Mouse (Mus musculus): ENCODE data around the gene Hrh3.
A peak's percentile ranks its signal among the peaks of the same experiment; 100 is the strongest.

Hrh3 gene

DNA sequence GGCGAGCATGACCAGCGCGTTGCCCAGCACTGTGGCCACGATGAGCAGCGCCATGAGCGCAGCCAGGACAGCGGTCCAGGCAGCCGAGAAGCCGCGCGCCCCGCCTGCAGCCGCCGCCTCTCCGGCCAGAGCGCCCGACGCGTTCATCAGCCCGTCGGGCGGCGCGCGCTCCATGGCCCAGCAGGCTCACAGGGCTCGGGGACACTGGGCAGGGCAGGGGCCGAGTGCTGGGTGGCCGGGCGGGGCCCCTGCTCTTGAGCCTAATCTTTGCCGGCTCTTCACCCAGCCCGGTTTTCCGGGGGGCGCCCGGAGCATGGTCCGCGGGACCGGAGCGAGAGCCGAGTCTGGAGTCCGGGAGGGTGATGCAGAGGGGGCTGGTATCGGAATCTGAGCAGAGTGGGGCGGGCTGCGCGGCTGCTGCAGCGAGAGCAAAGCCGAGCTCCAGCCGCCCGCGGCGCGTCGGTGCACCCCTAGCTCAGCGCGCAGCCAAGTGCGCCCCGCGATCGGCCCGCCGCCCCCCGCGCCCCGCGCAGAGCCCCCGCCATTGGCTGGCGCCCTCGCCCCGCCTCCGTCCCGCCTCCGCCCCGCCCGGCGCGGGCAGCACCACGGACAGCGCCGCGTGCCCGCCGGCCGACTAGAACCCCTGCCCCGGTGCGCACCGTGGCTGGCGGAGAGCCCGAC lies at the start of gene Hrh3:
TSS of gene Hrh3 (minus strand) at position 511 of the 681 bp plus-strand sequence.
- DNase-seq (ENCODE audit: low spot score), result peak; percentile 60

GRCm38 (mm10) chr2:180148551-180148950 lies 44.3 kb upstream of the Hrh3 start:
- no peak for DNase-seq (ENCODE audit: low spot score)

- DNase-seq (ENCODE audit: low spot score), result no peak
Observed at GRCm38 (mm10) chr2:180147379-180147778, 43.1 kb upstream of the Hrh3 start.

DNA sequence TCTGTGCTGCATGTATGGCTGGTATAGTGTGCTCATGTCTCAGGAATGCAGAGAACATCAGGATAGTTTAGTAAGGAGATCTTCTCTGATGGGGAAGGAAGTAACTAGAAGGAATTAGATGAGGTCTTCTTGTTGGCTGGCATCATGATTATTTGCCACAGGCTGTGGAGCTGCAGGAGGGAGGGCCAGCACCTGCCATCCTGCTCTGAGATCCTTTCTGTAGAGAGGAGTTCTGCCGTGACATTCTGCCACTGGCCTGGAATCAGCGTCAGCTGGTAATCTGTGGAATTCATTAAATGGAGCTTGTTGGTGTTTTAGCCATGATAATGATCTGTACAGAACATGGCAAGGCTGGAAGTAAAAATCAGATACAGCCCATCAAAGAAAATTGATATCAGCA lies 41.8 kb upstream of the Hrh3 start:
- DNase-seq (ENCODE audit: low spot score), result no peak

DNA sequence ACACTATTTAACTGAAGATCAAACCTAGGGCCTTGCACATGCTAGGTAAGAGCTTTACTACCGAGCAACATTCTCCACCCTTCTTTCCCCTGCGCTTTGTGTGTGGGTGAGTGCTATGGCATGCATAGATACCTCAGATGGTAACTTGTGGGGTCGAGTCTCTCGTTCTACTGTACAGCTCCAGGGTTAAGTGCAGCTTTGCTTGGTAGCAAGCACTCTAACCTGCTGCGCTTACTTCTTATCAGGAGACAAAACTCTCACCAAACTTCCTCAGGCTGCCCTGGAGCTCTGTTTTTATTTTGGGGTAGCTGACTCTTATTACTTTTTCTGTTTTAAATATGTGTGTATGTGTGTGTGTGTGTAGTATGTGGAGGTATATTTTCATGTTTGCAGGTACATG lies 31.1 kb upstream of the Hrh3 start:
- DNase-seq (ENCODE audit: low spot score), result no peak

DNA sequence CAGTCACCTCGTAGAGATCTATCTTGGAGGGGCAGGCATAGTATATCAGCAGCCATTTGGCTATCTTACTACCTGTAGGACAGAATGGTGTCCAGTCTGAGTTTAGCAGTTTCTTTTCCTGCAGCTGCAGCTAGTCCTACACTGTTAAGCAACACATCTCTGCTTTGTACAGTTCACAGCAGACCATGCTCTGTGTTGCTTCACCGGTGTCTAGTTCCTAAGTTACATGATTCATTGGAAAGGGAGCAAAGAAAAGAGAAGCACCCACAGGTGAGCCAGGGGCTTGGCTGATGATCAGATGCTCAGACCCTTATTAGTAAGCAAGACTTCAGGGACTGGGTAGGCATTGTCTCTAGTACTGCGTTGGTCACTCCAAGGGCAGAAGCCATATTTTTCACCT lies 29.6 kb upstream of the Hrh3 start:
- no peak for DNase-seq (ENCODE audit: low spot score)

DNA sequence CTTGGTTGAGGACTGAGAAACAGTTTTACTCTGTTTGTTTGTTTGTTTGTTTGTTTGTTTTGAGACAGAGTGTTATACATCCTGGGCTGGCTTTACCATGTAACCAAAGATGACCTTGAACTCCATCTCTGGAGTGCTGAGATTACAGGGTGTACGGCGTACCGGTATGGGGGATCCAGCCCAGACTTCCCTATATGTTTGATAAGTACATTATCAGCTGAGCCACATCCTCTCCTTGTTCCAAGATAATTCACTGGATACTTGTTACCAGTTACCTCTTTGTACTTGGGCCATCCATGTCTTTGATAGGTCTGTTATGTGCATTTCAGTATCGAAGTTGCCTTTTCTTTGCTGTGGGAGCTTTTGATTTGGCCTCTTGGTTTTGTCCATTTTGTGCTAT lies 28.9 kb upstream of the Hrh3 start:
- no peak for DNase-seq (ENCODE audit: low spot score)

GRCm38 (mm10) chr2:180127675-180128074 lies 23.4 kb upstream of the Hrh3 start:
- no peak for DNase-seq (ENCODE audit: low spot score)

GRCm38 (mm10) chr2:180126195-180126594 lies 21.9 kb upstream of the Hrh3 start:
- no peak for DNase-seq (ENCODE audit: low spot score)

DNA sequence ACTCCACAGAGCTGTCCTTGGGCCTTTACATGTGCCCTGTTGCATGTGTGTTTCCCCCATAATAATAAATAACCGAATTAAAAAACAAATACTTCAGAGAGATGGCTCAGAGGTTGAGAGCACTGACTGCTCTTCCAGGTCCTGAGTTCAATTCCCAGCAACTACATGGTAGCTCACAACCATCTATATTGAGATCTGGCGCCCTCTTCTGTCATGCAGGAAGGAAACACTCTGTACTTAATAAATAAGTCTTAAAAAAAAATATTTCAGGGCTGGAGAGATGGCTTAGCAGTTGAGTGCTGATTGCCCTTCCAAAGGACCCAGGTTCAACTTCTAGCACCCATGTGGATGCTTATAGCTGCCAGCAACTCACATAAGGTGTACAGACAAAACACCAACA lies 19.9 kb upstream of the Hrh3 start:
- no peak for DNase-seq (ENCODE audit: low spot score)

GRCm38 (mm10) chr2:180120292-180120761 lies 16.0 kb upstream of the Hrh3 start:
- DNase-seq (ENCODE audit: low spot score), result no peak

GRCm38 (mm10) chr2:180119439-180120291 lies 15.4 kb upstream of the Hrh3 start:
- no peak for DNase-seq (ENCODE audit: low spot score)

GRCm38 (mm10) chr2:180118661-180119438 lies 14.6 kb upstream of the Hrh3 start, which contains the start of gene Osbpl2:
Gene Osbpl2 (plus strand): TSS chr2:180119306.
- peak; percentile 100 for DNase-seq (ENCODE audit: low spot score)

GRCm38 (mm10) chr2:180117485-180118194 lies 13.4 kb upstream of the Hrh3 start:
- DNase-seq (ENCODE audit: low spot score), result no peak

- no peak for DNase-seq (ENCODE audit: low spot score)
Observed at GRCm38 (mm10) chr2:180116741-180117484, 12.6 kb upstream of the Hrh3 start.

DNA sequence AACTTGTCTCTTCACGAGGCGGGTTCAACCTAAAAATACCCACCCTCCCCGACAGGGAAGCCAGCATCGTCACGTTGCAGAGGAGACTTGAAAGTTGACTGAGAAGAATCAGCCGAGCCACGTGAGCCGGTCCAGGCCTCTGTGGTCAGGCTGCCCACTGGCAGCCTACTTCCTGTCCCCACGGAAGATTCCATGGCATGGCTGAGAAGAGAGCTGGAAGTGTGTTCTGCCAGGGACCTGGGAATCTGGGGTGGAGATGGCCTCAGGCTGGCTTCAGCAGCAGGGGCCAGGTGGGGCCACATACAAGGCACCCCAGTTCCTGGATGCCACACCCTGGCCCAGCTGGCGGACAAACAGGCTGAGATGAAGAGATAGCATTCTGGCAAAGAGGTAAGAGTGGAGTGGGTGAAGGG lies 11.8 kb upstream of the Hrh3 start:
- no peak for DNase-seq (ENCODE audit: low spot score)

DNA sequence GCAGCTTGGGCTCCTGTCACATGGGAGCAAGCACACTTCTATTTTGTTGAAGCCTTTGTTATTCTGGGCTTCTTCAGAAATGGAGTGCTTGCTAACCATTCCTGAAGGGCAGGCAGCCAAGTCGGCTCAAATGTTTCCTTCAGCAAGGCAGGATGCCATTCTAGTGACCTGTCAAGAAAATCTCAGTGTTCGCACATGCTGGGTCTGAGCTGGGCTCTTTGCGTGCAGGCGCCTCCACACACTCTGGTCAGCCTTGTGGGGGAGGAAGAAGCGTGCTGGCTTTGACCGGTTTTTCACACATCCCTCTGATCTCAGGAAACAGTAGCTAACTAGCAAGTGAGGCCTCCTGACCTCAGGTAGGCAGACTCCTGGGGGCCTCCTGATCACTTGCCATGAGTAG lies 11.0 kb upstream of the Hrh3 start:
- no peak for DNase-seq (ENCODE audit: low spot score)

GRCm38 (mm10) chr2:180113909-180114890 lies 9.9 kb upstream of the Hrh3 start:
- DNase-seq (ENCODE audit: low spot score), result peak; percentile 71

DNA sequence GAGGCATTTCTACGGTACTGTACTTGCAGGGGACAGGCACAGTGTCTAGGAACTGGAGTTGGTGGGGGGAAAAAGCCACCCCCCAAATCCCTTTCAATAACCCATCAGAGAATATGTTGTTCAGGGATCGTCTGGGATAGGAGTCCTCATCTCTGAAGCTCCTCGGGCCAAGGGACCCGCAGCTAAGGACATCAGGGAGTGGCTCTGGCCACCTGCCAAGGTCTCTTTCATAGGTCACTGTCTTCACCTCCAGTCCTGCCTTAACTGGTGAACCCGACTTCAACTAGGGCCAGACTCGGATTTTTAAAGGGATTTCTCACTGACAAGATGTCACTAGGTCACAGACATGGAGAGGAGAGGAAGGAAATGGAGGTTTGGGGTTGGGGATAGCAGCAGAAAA lies 4.0 kb upstream of the Hrh3 start:
- no peak for DNase-seq (ENCODE audit: low spot score)

DNA sequence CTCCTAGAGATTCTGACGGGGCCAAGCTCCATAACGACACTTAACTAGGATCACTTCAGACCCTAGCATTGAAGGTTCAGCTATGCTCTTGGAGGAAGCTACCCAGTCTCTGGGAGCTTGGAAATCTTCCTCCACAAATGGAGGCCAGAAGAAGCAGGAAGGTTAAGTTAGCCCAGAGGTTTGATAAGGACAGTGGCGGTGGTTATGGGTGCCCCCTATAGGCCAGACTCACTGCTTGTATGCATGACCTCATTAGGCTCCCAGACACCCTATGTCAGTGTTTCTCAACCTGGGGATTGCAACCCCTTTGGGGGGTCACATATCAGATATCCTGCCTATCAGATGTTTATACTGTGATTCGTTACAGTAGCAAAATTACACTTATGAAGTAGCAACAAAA lies 2.8 kb upstream of the Hrh3 start:
- DNase-seq (ENCODE audit: low spot score), result no peak

All from layer of hippocampus, adult 11-12 months (tissue).